Mouse (Mus musculus): Measurements from ENCODE around the gene Prelp.

- no peak for TF ChIP-seq CTCF (IDR thresholded peaks at IDR 0.05; ENCODE audit: low read depth)
- no peak for TF ChIP-seq EP300 (IDR thresholded peaks at IDR 0.05; ENCODE audit: low read depth)
These were observed 52.0 kb downstream of the Prelp start for GRCm38 (mm10) chr1:133869221-133869620.

All from liver, postnatal 0 days (tissue).